In genomic region chr2:172177371-172177770, GRCm38 (mm10) we compare ENCODE assay signal across 22 mouse cellular contexts.
A peak's percentile ranks its signal among the peaks of the same experiment; 100 is the strongest.
DNase-seq lines count a peak whose midpoint lies in the region; ATAC-seq and TF ChIP-seq lines count a peak whose summit lies in the region.
"Had no signal": no experiment of that assay in that cellular context is flagged by ENCODE, and none has a peak within 500 bp of the region (broad histone marks: within the 10 kb centered on the region; RNA-seq: fewer than 3 reads in every experiment).

No protein-coding gene starts in this region.

- 84% methylated on average over 10 of the region's 10 CpGs for WGBS in intestine, postnatal 0 days

- no peaks in the 10 kb centered on the region for H3K27me3 ChIP-seq in intestine, postnatal 0 days (replicated peaks; ENCODE audit: control insufficient read depth, insufficient read depth, low read length)
- H3K27me3 ChIP-seq: CH12.LX, Patski had no signal

- no peak overlapping the region for H3K9ac ChIP-seq in intestine, postnatal 0 days (ENCODE audit: low read depth, low read length)

- TF ChIP-seq CTCF in intestine, postnatal 0 days (IDR thresholded peaks at IDR 0.05; ENCODE audit: low read depth), result no peak

- H3K9me3 ChIP-seq in intestine, postnatal 0 days (ENCODE audit: control insufficient read depth), result no peaks in the 10 kb centered on the region

- no peak overlapping the region for H3K27ac ChIP-seq in intestine, postnatal 0 days (ENCODE audit: low read depth, low read length)

- H3K4me2 ChIP-seq in intestine, postnatal 0 days (replicated peaks; ENCODE audit: low read depth), result no peak overlapping the region

- peak; percentile 40 for DNase-seq in heart, adult 11 months
- DNase-seq in heart, postnatal 25 days (ENCODE audit: low spot score), result no peak
- peak; percentile 25 for DNase-seq in testis, postnatal 10 days (ENCODE audit: low spot score)
- DNase-seq in testis, postnatal 14 days (ENCODE audit: low spot score), result no peak
- peak; percentile 5 for DNase-seq in 3134 (ENCODE audit: extremely low read depth, insufficient read length, low spot score)
- DNase-seq: adrenal gland, adult 2 months; adrenal gland, adult 8-10 months; adrenal gland, postnatal 10 days; adrenal gland, postnatal 14 days; adrenal gland, postnatal 25 days; adrenal gland, postnatal 36 days; B cell, adult 2 months; cerebellum, adult 11 months; cerebellum, adult 11-12 months; cerebellum, adult 18-20 months; cerebellum, adult 2 months had no signal

- H3K4me1 ChIP-seq in intestine, postnatal 0 days (replicated peaks; ENCODE audit: control insufficient read depth, insufficient read depth, low read length), result no peaks in the 10 kb centered on the region

- intact Hi-C loops in heart, postnatal 25 days (cut with DNase I), result no loop called here

- H3K36me3 ChIP-seq in intestine, postnatal 0 days (ENCODE audit: control insufficient read depth, insufficient read depth), result no peaks in the 10 kb centered on the region
- H3K36me3 ChIP-seq: G1E had no signal

- no peak for ATAC-seq in intestine, postnatal 0 days
- ATAC-seq: activated CD4-positive, CD25-positive, alpha-beta regulatory T cell, adult 4 months; CD4-positive, CD25-positive, alpha-beta regulatory T cell, adult 4 months; Patski had no signal

- H3K4me3 ChIP-seq in intestine, postnatal 0 days (ENCODE audit: low read depth, low read length), result no peak overlapping the region

Comparison
In these comparisons a context has a peak if more than half of its experiments do, and no peak if none do; other contexts are left out.
1. DNase-seq: peak in heart, adult 11 months (single experiment), testis, postnatal 10 days (single experiment) and 3134 (single experiment); none in heart, postnatal 25 days (single experiment) and testis, postnatal 14 days (single experiment).